Mouse (Mus musculus) lung, embryonic 14.5 days (tissue): ENCODE results near the gene Muc20. TPM values are rescaled to one million over a fixed set of nuclear protein-coding genes. Genes with fewer than 3 reads are reported as not detected.

Experiments
- ATAC-seq: fragments of 200-750 bp; cut with Nextera tagmentation; 2 replicates; pipeline ENCODE4 v1.8.0; 2017; ENCODE audit warnings: mild to moderate bottlenecking, moderate TSS enrichment, moderate library complexity; ENCODE audit not compliant: insufficient read depth
- DNase-seq: peaks from one replicate; pipeline ENCODE4 v3.0.0-alpha.2; 2015
- H3K27ac ChIP-seq: fragments of 300-500 bp; sonication (generic); 2 replicates; pipeline ENCODE4 v1.5.1; 2014; ENCODE audit warnings: low read depth, mild to moderate bottlenecking, moderate library complexity
- H3K27me3 ChIP-seq: fragments of 300-500 bp; sonication (generic); 2 replicates; pipeline ENCODE4 v1.6.1; 2014; ENCODE audit warnings: low read length, control low read depth; ENCODE audit not compliant: insufficient read depth
- H3K36me3 ChIP-seq: fragments of 300-500 bp; sonication (generic); 2 replicates; pipeline ENCODE4 v1.6.1; 2014; ENCODE audit warnings: control low read depth; ENCODE audit not compliant: insufficient read depth
- H3K4me1 ChIP-seq: fragments of 300-500 bp; sonication (generic); 2 replicates; pipeline ENCODE4 v1.6.1; 2014; ENCODE audit warnings: antibody characterized with exemption, control low read depth; ENCODE audit not compliant: insufficient read depth
- H3K4me2 ChIP-seq: fragments of 300-500 bp; sonication (generic); 2 replicates; pipeline ENCODE4 v1.6.1; 2014; ENCODE audit warnings: mild to moderate bottlenecking
- H3K4me3 ChIP-seq: fragments of 300-500 bp; sonication (generic); 2 replicates; pipeline ENCODE4 v1.5.1; 2014; ENCODE audit warnings: low read depth, low read length
- H3K9ac ChIP-seq: fragments of 300-500 bp; sonication (generic); 2 replicates; pipeline ENCODE4 v1.6.1; 2014
- H3K9me3 ChIP-seq: fragments of 300-500 bp; sonication (generic); 2 replicates; pipeline ENCODE4 v1.6.1; 2016; ENCODE audit warnings: low read depth, low read length, control low read depth
- CTCF ChIP-seq: IDR thresholded peaks from 2 replicates; pipeline ENCODE4 v1.5.1; 2016; ENCODE audit warnings: antibody characterized with exemption, low read depth
- whole genome bisulfite sequencing: fragments of 180-500 bp; shearing (Covaris S2); extraction: QIAGEN DNeasy Blood & Tissue Kit; methylation state at CpG from one replicate; pipeline ENCODE4 v1.1.7; 2014; 5-methylcytosine and 5-hydroxymethylcytosine counted together
- polyA plus RNA-seq: library from polyadenylated mRNA; unstranded; fragments of >200 nt; fragmentation: Nextera tagmentation; extraction: Ambion mirVana; gene quantifications from 2 replicates; pipeline ENCODE4 v1.2.1, GENCODE M21; 2014

Gene Muc20
- polyA plus RNA-seq, 1 experiment from 2014 or later, result not detected

DNA sequence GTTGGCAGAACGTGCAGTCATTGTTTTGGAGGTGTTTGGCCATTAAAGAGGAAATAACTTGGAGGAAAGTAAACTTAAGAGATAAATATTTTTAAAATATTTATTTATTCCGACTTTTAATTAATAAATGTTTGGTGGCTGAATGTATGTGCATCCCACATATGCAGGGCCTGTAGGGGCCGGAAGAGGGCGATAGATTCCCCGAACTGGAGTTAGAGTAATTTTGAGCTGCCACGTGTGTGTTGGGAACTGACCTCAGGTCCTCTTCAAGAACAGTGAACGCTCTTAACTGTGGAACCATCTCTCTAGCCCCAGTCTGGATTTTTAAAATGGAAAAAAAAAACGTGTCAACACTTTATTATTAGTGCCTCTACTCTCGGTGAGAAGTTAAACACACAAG lies 16.1 kb upstream of the Muc20 start:
- Histone ChIP-seq H3K4me3 (no peak overlapping the region), H3K36me3 (no peaks in the 10 kb centered on the region), H3K27me3 (no peaks in the 10 kb centered on the region), H3K4me2 (peak overlapping the region; percentile 35), H3K9me3 (no peaks in the 10 kb centered on the region), H3K4me1 (peaks cover 6% of the 10 kb centered on the region; the same call in 1 of the 2 replicates), H3K9ac (no peak overlapping the region), H3K27ac (no peak overlapping the region)
- TF ChIP-seq CTCF, result no peak
- DNase-seq (peak; percentile 57), ATAC-seq (no peak)
- WGBS, result 43% methylated on average over 9 of the region's 9 CpGs

DNA sequence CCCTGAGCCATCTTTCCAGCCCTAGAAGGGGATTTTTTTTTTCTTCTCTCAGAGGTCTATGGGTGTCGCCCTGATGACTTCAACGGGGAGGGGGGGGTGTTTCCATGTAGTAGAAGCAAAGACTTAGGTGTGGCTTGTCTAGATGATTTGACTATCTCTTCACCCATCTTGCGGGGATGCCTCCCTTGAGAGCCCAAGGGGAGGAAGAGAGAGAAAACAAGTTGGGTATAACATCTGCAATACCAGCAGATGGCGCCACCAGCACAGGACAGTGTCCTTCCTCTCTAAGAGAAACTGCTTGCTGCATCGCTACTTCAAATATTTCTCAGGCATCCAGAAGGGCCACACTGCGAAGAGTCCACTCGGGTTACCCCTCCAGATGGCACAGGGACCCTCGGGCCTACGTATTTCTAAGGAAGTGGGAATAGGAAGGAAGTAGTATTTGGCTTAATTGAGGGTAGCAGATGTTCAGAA lies 15.7 kb upstream of the Muc20 start:
- no peak overlapping the region for H3K9ac ChIP-seq
- WGBS, result under 1% methylated on average over 9 of the region's 9 CpGs
- no peaks in the 10 kb centered on the region for H3K27me3 ChIP-seq
- TF ChIP-seq CTCF, result peak; percentile 95
- no peak overlapping the region for H3K27ac ChIP-seq
- H3K4me2 ChIP-seq, result peak overlapping the region; percentile 35
- peaks cover 6% of the 10 kb centered on the region; the same call in 1 of the 2 replicates for H3K4me1 ChIP-seq
- no peaks in the 10 kb centered on the region for H3K9me3 ChIP-seq
- H3K36me3 ChIP-seq, result no peaks in the 10 kb centered on the region
- DNase-seq, result peak; percentile 97
- peak; percentile 86 for ATAC-seq
- H3K4me3 ChIP-seq, result no peak overlapping the region

DNA sequence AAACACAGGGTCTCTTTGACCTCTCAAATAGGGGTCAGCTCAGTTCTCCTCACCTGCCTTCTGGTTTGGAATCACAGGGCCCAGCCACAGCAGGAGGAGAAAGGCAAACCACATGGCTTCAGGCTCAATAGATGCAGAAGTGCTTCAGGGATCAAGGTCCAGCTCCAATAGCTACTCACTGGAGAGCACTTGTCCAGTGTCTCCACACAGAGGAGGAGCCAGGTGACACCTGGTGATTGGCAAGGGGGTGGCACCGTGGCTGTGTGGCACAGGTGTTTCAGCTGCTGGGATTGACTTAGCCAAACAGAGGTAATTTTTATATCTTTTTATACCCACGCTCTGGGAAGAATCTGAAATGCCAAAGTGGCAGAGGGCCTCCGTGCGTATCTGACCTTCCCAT lies 13.1 kb upstream of the Muc20 start, which contains the start of gene Smbd1:
TSS of gene Smbd1 (minus strand) at position 157 of the 400 bp plus-strand sequence.
- Histone ChIP-seq H3K27me3 (no peaks in the 10 kb centered on the region), H3K36me3 (no peaks in the 10 kb centered on the region), H3K27ac (no peak within 1 kb of the TSS), H3K4me3 (no peak within 1 kb of the TSS), H3K4me1 (peaks cover 10% of the 10 kb centered on the region; the same call in 1 of the 2 replicates), H3K4me2 (no peak within 1 kb of the TSS), H3K9ac (no peak within 1 kb of the TSS), H3K9me3 (no peaks in the 10 kb centered on the region)
- no peak for TF ChIP-seq CTCF
- DNase-seq (no peak), ATAC-seq (no peak)
- 79% methylated on average over 4 of the region's 4 CpGs for WGBS

DNA sequence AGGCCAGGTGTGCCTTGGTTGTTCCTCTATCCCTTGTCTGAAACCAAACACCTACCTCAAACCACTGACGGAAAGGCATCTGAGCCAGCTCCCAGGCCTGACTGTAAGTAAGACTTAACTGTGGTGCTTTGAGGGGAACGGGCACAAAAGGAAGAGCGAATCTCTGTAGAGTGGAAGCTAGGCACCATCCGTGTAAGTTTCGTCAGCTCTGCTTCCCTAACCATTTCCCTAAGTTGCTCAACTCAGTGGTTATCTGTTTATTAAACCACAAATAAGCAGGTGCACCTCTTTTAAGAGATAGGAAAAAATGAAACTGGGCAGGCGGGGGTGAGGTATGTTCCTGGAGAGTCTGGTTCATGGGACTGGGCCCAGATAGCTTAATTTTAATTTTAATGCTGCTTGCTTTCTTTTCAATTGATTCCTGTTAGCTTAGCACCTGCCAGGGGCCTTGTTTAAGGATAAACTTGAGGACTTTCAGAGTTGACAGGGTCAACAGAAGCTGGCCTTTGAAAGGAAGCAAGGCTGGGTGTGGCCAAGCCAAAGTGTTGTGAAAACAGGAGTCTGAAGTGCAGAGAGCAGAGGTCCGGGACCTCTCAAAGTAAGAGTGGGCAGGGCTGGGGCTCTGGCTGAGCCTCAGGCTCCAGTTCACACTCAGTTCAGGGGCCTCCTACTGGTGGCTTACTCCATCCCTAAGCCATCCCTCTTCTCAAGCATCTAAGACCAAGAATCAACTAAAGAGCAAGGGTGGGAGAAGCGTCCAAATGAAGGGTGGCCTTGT lies 10.4 kb upstream of the Muc20 start:
- WGBS, result 44% methylated on average over 8 of the region's 8 CpGs
- ATAC-seq, result no peak; the same call in 1 of the 2 replicates

DNA sequence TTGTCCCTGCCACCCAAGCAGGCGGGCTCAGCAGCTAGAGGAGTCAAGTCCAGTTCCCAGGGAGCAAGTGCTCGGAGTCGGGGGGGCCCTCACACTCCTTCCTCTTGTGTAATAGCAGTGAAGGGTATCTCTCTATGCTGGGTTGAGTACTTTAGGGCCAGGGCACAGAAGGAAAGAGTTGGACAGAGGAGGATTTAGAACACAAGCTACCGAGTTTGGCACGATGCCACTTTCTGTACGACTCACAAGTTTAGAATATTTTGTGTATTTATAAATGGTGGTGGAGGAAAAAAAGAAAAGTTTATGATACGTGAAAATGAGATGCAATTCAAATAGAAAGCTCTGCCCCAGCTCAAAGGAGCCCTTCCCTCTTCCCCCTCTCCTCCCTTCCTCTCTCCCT lies 7.9 kb upstream of the Muc20 start:
- Histone ChIP-seq H3K4me1 (peaks cover 18% of the 10 kb centered on the region; the same call in 1 of the 2 replicates), H3K9ac (no peak overlapping the region), H3K4me3 (no peak overlapping the region), H3K27ac (no peak overlapping the region), H3K4me2 (no peak overlapping the region), H3K27me3 (no peaks in the 10 kb centered on the region), H3K36me3 (no peaks in the 10 kb centered on the region), H3K9me3 (no peaks in the 10 kb centered on the region)
- ATAC-seq (no peak), DNase-seq (peak; percentile 72)
- TF ChIP-seq CTCF, result no peak
- 51% methylated on average over 7 of the region's 7 CpGs for WGBS

More for the DNA sequence above, 10.4 kb upstream of the Muc20 start:
- no peak overlapping the region for H3K9ac ChIP-seq
- no peak overlapping the region for H3K4me3 ChIP-seq
- no peak for TF ChIP-seq CTCF
- no peak overlapping the region for H3K4me2 ChIP-seq
- peak; percentile 48 for DNase-seq
- no peaks in the 10 kb centered on the region for H3K36me3 ChIP-seq
- H3K27me3 ChIP-seq, result no peaks in the 10 kb centered on the region
- H3K9me3 ChIP-seq, result no peaks in the 10 kb centered on the region
- H3K4me1 ChIP-seq, result peaks cover 16% of the 10 kb centered on the region; the same call in 1 of the 2 replicates
- H3K27ac ChIP-seq, result peak overlapping the region; percentile 48

DNA sequence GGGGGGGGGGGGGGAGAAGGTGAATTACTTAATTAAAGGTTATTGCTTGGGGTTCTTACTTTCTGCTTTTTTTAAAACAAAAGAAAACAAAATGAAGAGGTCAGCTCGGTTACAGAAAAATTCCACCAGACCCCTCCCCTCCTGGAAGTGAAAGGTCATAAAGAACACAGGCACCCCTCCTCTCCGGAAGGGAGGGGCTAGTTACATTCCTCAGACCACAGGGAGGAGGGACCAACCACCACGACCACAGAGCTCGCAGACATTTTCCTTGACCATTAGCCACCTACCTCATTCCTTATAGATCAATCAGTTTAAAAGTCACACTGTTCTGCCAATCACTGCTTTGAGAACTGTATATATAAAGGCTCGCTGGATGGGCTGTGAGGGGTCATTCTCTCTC lies 6.7 kb upstream of the Muc20 start:
- Histone ChIP-seq H3K4me3 (no peak overlapping the region), H3K4me1 (peaks cover 18% of the 10 kb centered on the region; the same call in 1 of the 2 replicates), H3K36me3 (no peaks in the 10 kb centered on the region), H3K27ac (no peak overlapping the region), H3K9ac (no peak overlapping the region), H3K4me2 (no peak overlapping the region), H3K27me3 (no peaks in the 10 kb centered on the region), H3K9me3 (no peaks in the 10 kb centered on the region)
- ATAC-seq (no peak), DNase-seq (no peak)
- TF ChIP-seq CTCF, result no peak
- WGBS, result 37% methylated on average over 5 of the region's 5 CpGs

DNA sequence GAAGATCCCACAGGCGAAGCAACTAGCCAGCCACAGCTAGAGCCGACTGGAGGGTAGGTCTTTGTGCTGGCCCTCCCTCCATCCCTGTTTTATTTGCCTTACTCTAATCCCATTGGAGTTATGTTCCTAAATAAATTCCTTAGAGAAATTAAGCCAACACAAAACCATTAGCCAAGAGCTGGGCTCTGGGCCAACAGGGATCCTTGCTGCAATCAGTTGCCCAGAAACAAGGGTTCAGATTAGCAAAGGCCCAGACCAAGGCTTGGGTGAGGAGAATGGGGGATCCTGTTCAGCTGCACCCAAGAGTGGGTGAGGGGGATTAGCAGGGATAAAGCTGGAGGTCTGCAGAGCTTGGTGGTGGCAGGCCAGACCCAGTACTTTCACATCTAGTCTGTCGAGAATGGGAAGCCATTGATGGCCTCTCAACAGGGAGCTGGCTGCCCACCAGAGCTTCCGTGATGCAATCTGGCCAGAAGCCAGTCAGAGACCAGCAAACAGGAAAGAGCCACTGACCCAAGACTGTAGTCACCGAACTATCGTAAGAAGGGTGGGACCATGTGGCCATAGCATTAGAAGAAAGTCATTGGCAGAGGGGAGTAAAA lies 6.1 kb upstream of the Muc20 start:
- Histone ChIP-seq H3K4me2 (no peak overlapping the region), H3K27me3 (no peaks in the 10 kb centered on the region), H3K4me1 (peaks cover 18% of the 10 kb centered on the region; the same call in 1 of the 2 replicates), H3K27ac (peak overlapping the region; percentile 52), H3K9ac (no peak overlapping the region), H3K4me3 (no peak overlapping the region), H3K9me3 (no peaks in the 10 kb centered on the region), H3K36me3 (no peaks in the 10 kb centered on the region)
- DNase-seq, result peak; percentile 89
- ATAC-seq, result peak; percentile 79
- no peak for TF ChIP-seq CTCF
- WGBS, result 26% methylated on average over 6 of the region's 6 CpGs
